Mouse (Mus musculus) lung, embryonic 15.5 days (tissue): Measurements from ENCODE around the gene Ltbp3. TPM values are rescaled to one million over a fixed set of nuclear protein-coding genes. Genes with fewer than 3 reads are reported as not detected.

Experiments used
- ATAC-seq: fragments of 200-750 bp; cut with Nextera tagmentation; 2 replicates; pipeline ENCODE4 v1.8.0; 2017; ENCODE audit warnings: moderate number of reproducible peaks, borderline replicate concordance; ENCODE audit not compliant: low FRiP score, low TSS enrichment; ENCODE audit errors: extremely low read depth
- H3K27ac ChIP-seq: fragments of 300-500 bp; sonication (generic); 2 replicates; pipeline ENCODE4 v1.5.1; 2015; ENCODE audit warnings: moderate library complexity, mild to moderate bottlenecking, inconsistent platforms
- H3K27me3 ChIP-seq: fragments of 300-500 bp; sonication (generic); 2 replicates; pipeline ENCODE4 v1.6.1; 2015; ENCODE audit warnings: inconsistent platforms
- H3K36me3 ChIP-seq: fragments of 300-500 bp; sonication (generic); 2 replicates; pipeline ENCODE4 v1.6.1; 2015; ENCODE audit warnings: inconsistent platforms
- H3K4me1 ChIP-seq: fragments of 300-500 bp; sonication (generic); 2 replicates; pipeline ENCODE4 v1.6.1; 2015; ENCODE audit warnings: inconsistent platforms
- H3K4me2 ChIP-seq: fragments of 300-500 bp; sonication (generic); 2 replicates; pipeline ENCODE4 v1.6.1; 2015; ENCODE audit warnings: inconsistent platforms, mild to moderate bottlenecking, moderate library complexity
- H3K4me3 ChIP-seq: fragments of 300-500 bp; sonication (generic); 2 replicates; pipeline ENCODE4 v1.5.1; 2015; ENCODE audit warnings: mild to moderate bottlenecking, inconsistent platforms
- H3K9ac ChIP-seq: fragments of 300-500 bp; sonication (generic); 2 replicates; pipeline ENCODE4 v1.6.1; 2015; ENCODE audit warnings: inconsistent platforms
- H3K9me3 ChIP-seq: fragments of 300-500 bp; sonication (generic); 2 replicates; pipeline ENCODE4 v1.6.1; 2016; ENCODE audit warnings: inconsistent platforms
- WGBS: fragments of 180-500 bp; shearing (Covaris S2); methylation state at CpG from one replicate; pipeline ENCODE4 v1.1.7; 2015; 5-methylcytosine and 5-hydroxymethylcytosine counted together
- polyA plus RNA-seq: library from polyadenylated mRNA; unstranded; fragments of >200 nt; fragmentation: Nextera tagmentation; extraction: Ambion mirVana; gene quantifications from 2 replicates; pipeline ENCODE4 v1.2.1, GENCODE M21; 2015

Ltbp3 gene
- polyA plus RNA-seq, 1 experiment from 2014 or later: 54.9 TPM

- no peaks in the 10 kb centered on the region for H3K9me3 ChIP-seq
- peaks cover 34% of the 10 kb centered on the region for H3K36me3 ChIP-seq
- no peaks in the 10 kb centered on the region for H3K27me3 ChIP-seq
- H3K4me1 ChIP-seq: peaks cover 63% of the 10 kb centered on the region
- peak within 1 kb of the TSS; percentile 58 for H3K27ac ChIP-seq
- 7% methylated on average over 49 of the region's 49 CpGs for WGBS
- peak within 1 kb of the TSS; percentile 97 for H3K4me3 ChIP-seq
- peak within 1 kb of the TSS; percentile 93 for H3K4me2 ChIP-seq
- peak; percentile 13; the same call in 1 of the 2 replicates for ATAC-seq
- H3K9ac ChIP-seq: peak within 1 kb of the TSS; percentile 39
These were observed 14.8 kb upstream of the Ltbp3 start, which contains the start of gene Ehbp1l1 for GRCm38 (mm10) chr19:5725767-5726515. TSS of gene Ehbp1l1 (minus strand) at chr19:5726317.

- H3K36me3 ChIP-seq: peaks cover 23% of the 10 kb centered on the region
- H3K9ac ChIP-seq: peak overlapping the region; percentile 99
- peak overlapping the region; percentile 93 for H3K4me2 ChIP-seq
- ATAC-seq: no peak
- H3K9me3 ChIP-seq: no peaks in the 10 kb centered on the region
- no peaks in the 10 kb centered on the region for H3K27me3 ChIP-seq
- peak overlapping the region; percentile 97 for H3K4me3 ChIP-seq
- H3K27ac ChIP-seq: peak overlapping the region; percentile 58
- H3K4me1 ChIP-seq: peaks cover 73% of the 10 kb centered on the region
- WGBS: 70% methylated on average over 15 of the region's 15 CpGs
These were observed 13.6 kb upstream of the Ltbp3 start for GRCm38 (mm10) chr19:5726961-5727578.

DNA sequence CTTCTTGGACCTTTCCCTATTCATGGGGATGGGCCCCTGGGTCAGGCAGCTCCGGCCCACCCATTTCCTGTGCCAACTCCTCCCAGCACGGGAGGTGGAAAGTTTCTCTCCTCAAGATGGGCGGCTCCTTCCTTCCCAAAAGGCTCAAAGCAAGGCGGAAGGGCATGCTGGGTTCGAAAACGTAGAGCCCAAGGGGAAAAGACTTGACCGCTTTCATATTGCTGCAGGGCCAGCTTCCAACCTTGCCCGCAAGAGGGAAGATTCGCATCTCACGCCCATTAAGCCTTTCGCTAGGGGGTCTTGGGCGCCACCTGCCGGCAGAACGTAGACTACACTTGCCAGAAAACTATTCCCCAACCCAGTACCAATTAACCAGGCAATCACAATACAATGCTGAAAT lies 13.0 kb upstream of the Ltbp3 start:
- Histone ChIP-seq H3K4me3 (peak overlapping the region; percentile 97), H3K4me1 (peaks cover 74% of the 10 kb centered on the region), H3K9ac (peak overlapping the region; percentile 99), H3K4me2 (peak overlapping the region; percentile 93), H3K27ac (peak overlapping the region; percentile 91), H3K27me3 (no peaks in the 10 kb centered on the region), H3K36me3 (peaks cover 17% of the 10 kb centered on the region), H3K9me3 (no peaks in the 10 kb centered on the region)
- no peak for ATAC-seq
- 2% methylated on average over 14 of the region's 14 CpGs for WGBS

- 5% methylated on average over 37 of the region's 37 CpGs for WGBS
- Histone ChIP-seq H3K27ac (peak overlapping the region; percentile 91), H3K4me3 (peak overlapping the region; percentile 97), H3K27me3 (no peaks in the 10 kb centered on the region), H3K9ac (peak overlapping the region; percentile 99), H3K4me1 (peaks cover 72% of the 10 kb centered on the region), H3K4me2 (peak overlapping the region; percentile 93), H3K36me3 (peaks cover 9% of the 10 kb centered on the region; the same call in 1 of the 2 replicates), H3K9me3 (no peaks in the 10 kb centered on the region)
- no peak for ATAC-seq
These were observed 11.9 kb upstream of the Ltbp3 start for GRCm38 (mm10) chr19:5728631-5729443.

DNA sequence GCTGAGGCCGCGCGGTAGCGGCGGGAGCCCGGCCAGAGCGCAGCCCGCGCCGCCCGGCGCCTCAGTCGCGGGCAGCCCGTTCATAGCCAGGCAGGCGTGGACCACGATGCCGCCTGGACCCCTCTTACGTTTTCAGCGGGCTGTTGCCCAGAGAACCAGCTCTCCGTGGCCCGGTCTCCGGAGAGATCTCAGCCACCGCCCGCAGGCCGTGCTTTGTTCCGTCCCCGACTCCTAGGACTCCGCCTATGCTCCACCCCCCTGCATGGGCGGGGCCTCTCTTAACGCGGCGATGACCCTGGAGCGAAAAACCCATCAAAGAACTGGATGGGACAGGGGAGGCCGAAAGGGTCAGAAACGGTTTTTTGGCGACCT lies 11.3 kb upstream of the Ltbp3 start, which contains the start of gene Fam89b:
Fam89b (minus strand) TSS at position 210 of the 372 bp plus-strand sequence.
- Histone ChIP-seq H3K4me3 (peak within 1 kb of the TSS; percentile 97), H3K9ac (peak within 1 kb of the TSS; percentile 99), H3K27me3 (no peaks in the 10 kb centered on the region), H3K27ac (peak within 1 kb of the TSS; percentile 91), H3K36me3 (0 out of 2 replicates have a peak, but pooled peaks cover 6% of the 10 kb centered on the region), H3K4me1 (peaks cover 66% of the 10 kb centered on the region), H3K9me3 (no peaks in the 10 kb centered on the region), H3K4me2 (peak within 1 kb of the TSS; percentile 96)
- ATAC-seq: peak; percentile 74
- WGBS: under 1% methylated on average over 37 of the region's 37 CpGs

GRCm38 (mm10) chr19:5730314-5731186 lies 10.2 kb upstream of the Ltbp3 start:
- Histone ChIP-seq H3K27me3 (peaks cover 3% of the 10 kb centered on the region; the same call in 1 of the 2 replicates), H3K4me1 (peaks cover 55% of the 10 kb centered on the region), H3K4me3 (peak overlapping the region; percentile 87), H3K4me2 (peak overlapping the region; percentile 96), H3K27ac (no peak overlapping the region), H3K36me3 (0 out of 2 replicates have a peak, but pooled peaks cover 3% of the 10 kb centered on the region), H3K9ac (peak overlapping the region; percentile 85), H3K9me3 (no peaks in the 10 kb centered on the region)
- 72% methylated on average over 29 of the region's 29 CpGs for WGBS
- no peak for ATAC-seq

- ATAC-seq: peak; percentile 79
- H3K4me1 ChIP-seq: peaks cover 48% of the 10 kb centered on the region
- H3K36me3 ChIP-seq: 0 out of 2 replicates have a peak, but pooled peaks cover 3% of the 10 kb centered on the region
- peak overlapping the region; percentile 96 for H3K4me2 ChIP-seq
- H3K9me3 ChIP-seq: no peaks in the 10 kb centered on the region
- H3K27me3 ChIP-seq: peaks cover 5% of the 10 kb centered on the region; the same call in 1 of the 2 replicates
- peak overlapping the region; percentile 85 for H3K9ac ChIP-seq
- WGBS: under 1% methylated on average over 47 of the region's 47 CpGs
- H3K27ac ChIP-seq: peak overlapping the region; percentile 41; the same call in 1 of the 2 replicates
- peak overlapping the region; percentile 87 for H3K4me3 ChIP-seq
These were observed 9.3 kb upstream of the Ltbp3 start for GRCm38 (mm10) chr19:5731264-5731978.

- no peak for ATAC-seq
- H3K4me3 ChIP-seq: no peak overlapping the region
- H3K4me1 ChIP-seq: peaks cover 27% of the 10 kb centered on the region
- H3K9me3 ChIP-seq: no peaks in the 10 kb centered on the region
- H3K4me2 ChIP-seq: no peak overlapping the region
- H3K27me3 ChIP-seq: peaks cover 5% of the 10 kb centered on the region; the same call in 1 of the 2 replicates
- 73% methylated on average over 9 of the region's 9 CpGs for WGBS
- H3K9ac ChIP-seq: no peak overlapping the region
- 0 out of 2 replicates have a peak, but pooled peaks cover 3% of the 10 kb centered on the region for H3K36me3 ChIP-seq
- no peak overlapping the region for H3K27ac ChIP-seq
These were observed 6.4 kb upstream of the Ltbp3 start for GRCm38 (mm10) chr19:5734325-5734724.

GRCm38 (mm10) chr19:5739446-5739845 lies 1.3 kb upstream of the Ltbp3 start:
- H3K27me3 ChIP-seq: peaks cover 5% of the 10 kb centered on the region; the same call in 1 of the 2 replicates

DNA sequence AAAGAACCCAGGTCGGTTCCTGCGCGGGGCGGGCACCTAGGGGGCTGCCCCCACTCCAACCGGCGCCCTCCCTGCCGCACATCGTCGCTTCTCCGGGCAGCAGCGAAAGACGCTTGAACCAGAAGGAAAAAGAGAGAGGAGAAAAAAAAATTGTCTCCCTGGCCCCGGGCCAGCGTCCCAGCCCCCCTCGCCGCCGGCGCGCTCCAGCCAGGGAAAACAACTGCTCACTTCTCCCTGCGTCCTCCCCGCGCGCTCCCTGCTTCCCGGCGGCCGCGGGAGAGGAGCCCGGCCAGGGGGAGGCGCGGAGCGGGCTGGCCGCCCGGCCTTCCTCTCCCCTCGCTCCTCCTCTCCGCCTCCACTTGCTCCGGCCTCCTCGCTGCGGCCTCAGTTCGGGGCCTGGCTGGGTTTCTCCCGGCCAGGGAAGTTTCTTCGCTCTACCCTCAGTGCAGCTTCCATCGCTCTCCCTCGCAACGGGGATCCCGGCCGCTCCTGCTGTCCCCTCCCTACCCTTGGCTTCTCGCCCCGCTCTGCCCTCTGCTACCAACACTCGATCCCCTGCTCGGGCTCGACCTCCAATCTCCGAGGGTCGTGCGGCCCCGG lies 1.0 kb downstream of the Ltbp3 start:
- peak overlapping the region; percentile 71 for H3K4me3 ChIP-seq
- peaks cover 12% of the 10 kb centered on the region; the same call in 1 of the 2 replicates for H3K27me3 ChIP-seq
- peak; percentile 68 for ATAC-seq
- H3K27ac ChIP-seq: peak overlapping the region; percentile 99
- H3K4me1 ChIP-seq: peaks cover 56% of the 10 kb centered on the region
- peak overlapping the region; percentile 85 for H3K9ac ChIP-seq
- peak overlapping the region; percentile 92 for H3K4me2 ChIP-seq
- WGBS: under 1% methylated on average over 47 of the region's 55 CpGs
- no peaks in the 10 kb centered on the region for H3K9me3 ChIP-seq
- H3K36me3 ChIP-seq: no peaks in the 10 kb centered on the region

More at GRCm38 (mm10) chr19:5739446-5739845, 1.3 kb upstream of the Ltbp3 start:
- Histone ChIP-seq H3K36me3 (no peaks in the 10 kb centered on the region), H3K4me3 (no peak overlapping the region), H3K4me2 (no peak overlapping the region), H3K4me1 (peaks cover 42% of the 10 kb centered on the region), H3K9me3 (no peaks in the 10 kb centered on the region), H3K9ac (no peak overlapping the region), H3K27ac (peak overlapping the region; percentile 99; the same call in 1 of the 2 replicates)
- WGBS: 41% methylated on average over 2 of the region's 2 CpGs
- ATAC-seq: no peak
